Mouse (Mus musculus) midbrain, embryonic 12.5 days (tissue): ENCODE data around the gene Gm49378. TPM values are rescaled to one million over a fixed set of nuclear protein-coding genes. Genes with fewer than 3 reads are reported as not detected.

Experiments
- ATAC-seq: fragments of 200-750 bp; cut with Nextera tagmentation; 2 replicates; pipeline ENCODE4 v1.8.0; 2017; ENCODE audit warnings: low read depth, moderate TSS enrichment, moderate library complexity; ENCODE audit not compliant: low FRiP score
- H3K27ac ChIP-seq: fragments of 300-500 bp; sonication (generic); replicated peaks from 2 replicates; pipeline ENCODE4 v1.5.1; 2016; ENCODE audit warnings: mild to moderate bottlenecking
- H3K27me3 ChIP-seq: fragments of 300-500 bp; sonication (generic); 2 replicates; pipeline ENCODE4 v1.6.1; 2016; ENCODE audit warnings: mild to moderate bottlenecking
- H3K36me3 ChIP-seq: fragments of 300-500 bp; sonication (generic); 2 replicates; pipeline ENCODE4 v1.6.1; 2016
- H3K4me1 ChIP-seq: fragments of 300-500 bp; sonication (generic); 2 replicates; pipeline ENCODE4 v1.6.1; 2016
- H3K4me2 ChIP-seq: fragments of 300-500 bp; sonication (generic); replicated peaks from 2 replicates; pipeline ENCODE4 v1.6.1; 2016; ENCODE audit warnings: mild to moderate bottlenecking, moderate library complexity
- H3K4me3 ChIP-seq: fragments of 300-500 bp; sonication (generic); 2 replicates; pipeline ENCODE4 v1.5.1; 2016; ENCODE audit warnings: mild to moderate bottlenecking
- H3K9ac ChIP-seq: fragments of 300-500 bp; sonication (generic); replicated peaks from 2 replicates; pipeline ENCODE4 v1.6.1; 2016; ENCODE audit warnings: mild to moderate bottlenecking, moderate library complexity
- H3K9me3 ChIP-seq: fragments of 300-500 bp; sonication (generic); 2 replicates; pipeline ENCODE4 v1.6.1; 2016; ENCODE audit warnings: mild to moderate bottlenecking
- WGBS: fragments of 180-500 bp; shearing (Covaris S2); methylation state at CpG from one replicate; pipeline ENCODE4 v1.1.7; 2016; 5-methylcytosine and 5-hydroxymethylcytosine counted together
- polyA plus RNA-seq: library from polyadenylated mRNA; unstranded; fragments of >200 nt; fragmentation: Nextera tagmentation; extraction: Ambion mirVana; gene quantifications from 2 replicates; pipeline ENCODE4 v1.2.1, GENCODE M21; 2016

Gene Gm49378
- polyA plus RNA-seq, 1 experiment from 2014 or later, result 4.9 TPM

- H3K36me3 ChIP-seq, result peaks cover 32% of the 10 kb centered on the region
- H3K9me3 ChIP-seq, result no peaks in the 10 kb centered on the region
- peak overlapping the region; percentile 46 for H3K4me3 ChIP-seq
- H3K9ac ChIP-seq, result peak overlapping the region; percentile 63; the same call in 1 of the 2 replicates
- H3K27me3 ChIP-seq, result no peaks in the 10 kb centered on the region
- H3K27ac ChIP-seq, result no peak overlapping the region
- H3K4me1 ChIP-seq, result peaks cover 12% of the 10 kb centered on the region
- 37% methylated on average over 5 of the region's 5 CpGs for WGBS
- no peak for ATAC-seq
- peak overlapping the region; percentile 70 for H3K4me2 ChIP-seq
These were observed 53.4 kb downstream of the Gm49378 start for GRCm38 (mm10) chr14:55584303-55584701.

GRCm38 (mm10) chr14:55581981-55582681 is 55.6 kb downstream of the Gm49378 start:
- Histone ChIP-seq H3K4me2 (no peak overlapping the region), H3K4me1 (peaks cover 24% of the 10 kb centered on the region), H3K36me3 (peaks cover 25% of the 10 kb centered on the region), H3K27me3 (no peaks in the 10 kb centered on the region), H3K9ac (no peak overlapping the region), H3K9me3 (no peaks in the 10 kb centered on the region), H3K4me3 (no peak overlapping the region), H3K27ac (no peak overlapping the region)
- 79% methylated on average over 9 of the region's 9 CpGs for WGBS
- ATAC-seq, result no peak

DNA sequence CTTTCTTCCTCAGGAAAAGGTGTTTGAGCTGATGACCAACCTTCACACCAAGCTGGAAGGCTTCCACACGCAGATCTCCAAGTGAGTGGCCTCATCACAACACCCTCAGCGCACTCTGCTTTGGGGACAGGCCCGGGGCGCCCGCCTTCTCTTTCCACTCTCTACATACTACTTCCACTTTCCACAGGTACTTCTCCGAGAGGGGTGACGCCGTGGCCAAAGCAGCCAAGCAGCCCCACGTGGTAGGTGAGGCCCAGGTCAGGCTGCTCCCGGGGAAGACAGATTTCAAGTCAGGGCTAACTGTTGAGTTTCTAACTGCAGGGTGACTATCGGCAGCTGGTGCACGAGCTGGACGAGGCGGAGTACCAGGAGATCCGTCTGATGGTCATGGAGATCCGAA is 57.0 kb downstream of the Gm49378 start:
- peaks cover 21% of the 10 kb centered on the region for H3K36me3 ChIP-seq
- H3K27ac ChIP-seq, result no peak overlapping the region
- H3K4me1 ChIP-seq, result peaks cover 24% of the 10 kb centered on the region
- H3K4me3 ChIP-seq, result no peak overlapping the region
- no peaks in the 10 kb centered on the region for H3K9me3 ChIP-seq
- H3K27me3 ChIP-seq, result no peaks in the 10 kb centered on the region
- ATAC-seq, result no peak
- 95% methylated on average over 16 of the region's 16 CpGs for WGBS
- H3K9ac ChIP-seq, result no peak overlapping the region
- no peak overlapping the region for H3K4me2 ChIP-seq

DNA sequence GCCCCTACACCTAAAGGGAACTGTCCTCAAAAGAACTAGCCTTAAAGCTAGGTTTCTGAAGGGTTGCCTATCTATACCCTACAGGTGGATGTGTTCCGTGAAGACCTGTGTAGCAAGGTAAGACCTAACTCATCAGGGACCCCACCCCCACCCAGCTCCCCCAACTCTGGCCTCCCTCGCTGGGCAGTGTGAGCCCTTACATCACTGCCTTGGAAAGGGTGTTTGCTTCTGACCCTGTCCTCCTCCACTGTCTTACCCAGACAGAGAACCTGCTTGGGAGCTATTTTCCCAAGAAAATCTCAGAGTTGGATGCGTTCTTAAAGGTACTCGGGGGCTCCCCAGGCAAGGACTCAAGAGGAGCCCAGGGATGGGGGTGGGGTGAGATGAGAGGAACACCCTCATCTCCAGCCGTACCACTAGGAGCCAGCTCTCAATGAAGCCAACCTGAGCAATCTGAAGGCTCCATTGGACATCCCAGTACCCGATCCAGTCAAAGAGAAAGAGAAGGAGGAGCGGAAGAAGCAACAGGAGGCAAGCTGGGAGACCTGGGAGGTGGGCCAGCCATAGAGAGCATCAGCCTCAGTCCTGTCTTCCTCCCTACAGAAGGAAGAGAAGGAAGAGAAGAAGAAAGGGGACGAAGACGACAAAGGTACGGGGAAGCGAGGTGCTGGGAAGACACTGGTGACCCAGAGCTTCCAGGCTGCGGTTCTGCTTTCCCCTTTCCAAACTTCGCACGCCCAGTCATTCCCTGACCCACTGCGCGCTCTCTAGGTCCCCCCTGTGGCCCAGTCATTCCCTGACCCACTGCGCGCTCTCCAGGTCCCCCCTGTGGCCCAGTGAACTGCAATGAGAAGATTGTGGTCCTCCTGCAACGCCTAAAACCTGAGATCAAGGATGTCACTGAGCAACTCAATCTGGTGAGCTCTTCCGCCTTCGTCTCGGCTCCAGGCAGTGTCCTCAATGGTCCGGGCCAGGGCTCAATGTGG is 57.9 kb downstream of the Gm49378 start:
- H3K4me1 ChIP-seq, result peaks cover 19% of the 10 kb centered on the region
- peaks cover 21% of the 10 kb centered on the region for H3K36me3 ChIP-seq
- H3K9me3 ChIP-seq, result no peaks in the 10 kb centered on the region
- WGBS, result 85% methylated on average over 23 of the region's 23 CpGs
- no peak for ATAC-seq
- no peak overlapping the region for H3K9ac ChIP-seq
- no peaks in the 10 kb centered on the region for H3K27me3 ChIP-seq
- no peak overlapping the region for H3K27ac ChIP-seq
- no peak overlapping the region for H3K4me2 ChIP-seq
- no peak overlapping the region for H3K4me3 ChIP-seq

Other genes starting within 250 kb of the Gm49378 start
- gene Dhrs4, start 159.1 kb downstream of the Gm49378 start, polyA plus RNA-seq, result 38.2 and 39.6 TPM in 2 replicates
- gene Carmil3, start 147.2 kb downstream of the Gm49378 start, polyA plus RNA-seq, result 13.8 and 14.8 TPM in 2 replicates
- 0.42 and 0.79 TPM in 2 replicates for gene Cpne6, start 127.5 kb downstream of the Gm49378 start, polyA plus RNA-seq
- not detected in 2 replicates for gene Nrl, start 112.9 kb downstream of the Gm49378 start, polyA plus RNA-seq
- 16.8 and 22.0 TPM in 2 replicates for gene Pck2, start 97.6 kb downstream of the Gm49378 start, polyA plus RNA-seq
- 113 and 117 TPM in 2 replicates for gene Dcaf11, start 77.9 kb downstream of the Gm49378 start, polyA plus RNA-seq
- not detected in 2 replicates for gene A730061H03Rik, start 77.5 kb downstream of the Gm49378 start, polyA plus RNA-seq
- gene Fitm1, start 62.3 kb downstream of the Gm49378 start, polyA plus RNA-seq, result 0.24 TPM in 1 of 2 replicates, not detected in the other
- gene Psme1, start 59.8 kb downstream of the Gm49378 start, polyA plus RNA-seq, result 122 and 127 TPM in 2 replicates
- 6.4 and 6.7 TPM in 2 replicates for gene Emc9, start 52.6 kb downstream of the Gm49378 start, polyA plus RNA-seq
- 192 and 215 TPM in 2 replicates for gene Psme2, start 46.8 kb downstream of the Gm49378 start, polyA plus RNA-seq
- 20.0 and 20.5 TPM in 2 replicates for gene Rnf31, start 46.2 kb downstream of the Gm49378 start, polyA plus RNA-seq
- 9.4 and 11.5 TPM in 2 replicates for gene Irf9, start 34.3 kb downstream of the Gm49378 start, polyA plus RNA-seq
- gene Rec8, start 19.9 kb downstream of the Gm49378 start, polyA plus RNA-seq, result 6.6 and 7.3 TPM in 2 replicates
- gene Ipo4, start 1.9 kb downstream of the Gm49378 start, polyA plus RNA-seq, result 78.5 and 85.4 TPM in 2 replicates
- gene Tm9sf1, start 5.9 kb upstream of the Gm49378 start, polyA plus RNA-seq, result 64.0 and 66.1 TPM in 2 replicates
- gene Tssk4, start 12.3 kb upstream of the Gm49378 start, polyA plus RNA-seq, result 0.63 and 0.80 TPM in 2 replicates
- 63.8 and 67.2 TPM in 2 replicates for gene Mdp1, start 22.6 kb upstream of the Gm49378 start, polyA plus RNA-seq
- 56.4 and 64.8 TPM in 2 replicates for gene Gmpr2, start 34.0 kb upstream of the Gm49378 start, polyA plus RNA-seq
- 515 and 554 TPM in 2 replicates for gene Nedd8, start 34.2 kb upstream of the Gm49378 start, polyA plus RNA-seq
- gene Tinf2, start 43.9 kb upstream of the Gm49378 start, polyA plus RNA-seq, result 53.5 and 55.4 TPM in 2 replicates
- 0.56 and 0.59 TPM in 2 replicates for gene Tgm1, start 76.0 kb upstream of the Gm49378 start, polyA plus RNA-seq
- gene Rabggta, start 84.4 kb upstream of the Gm49378 start, polyA plus RNA-seq, result 34.7 and 35.3 TPM in 2 replicates
- gene Dhrs1, start 107.8 kb upstream of the Gm49378 start, polyA plus RNA-seq, result 64.8 and 65.9 TPM in 2 replicates
- 44.1 and 45.9 TPM in 2 replicates for gene Nop9, start 107.8 kb upstream of the Gm49378 start, polyA plus RNA-seq
- not detected in 2 replicates for gene Cideb, start 120.6 kb upstream of the Gm49378 start, polyA plus RNA-seq
- gene Ltb4r2, start 123.5 kb upstream of the Gm49378 start, polyA plus RNA-seq, result 0.24 and 0.41 TPM in 2 replicates
- gene Ltb4r1, start 128.1 kb upstream of the Gm49378 start, polyA plus RNA-seq, result 0.13 TPM in 1 of 2 replicates, not detected in the other
- gene Adcy4, start 146.2 kb upstream of the Gm49378 start, polyA plus RNA-seq, result 6.6 and 7.9 TPM in 2 replicates
- gene Ripk3, start 151.0 kb upstream of the Gm49378 start, polyA plus RNA-seq, result 5.3 and 8.3 TPM in 2 replicates
- gene Nfatc4, start 185.2 kb upstream of the Gm49378 start, polyA plus RNA-seq, result 20.2 and 24.0 TPM in 2 replicates
- gene Nynrin, start 216.1 kb upstream of the Gm49378 start, polyA plus RNA-seq, result 27.6 and 28.0 TPM in 2 replicates
- 0.12 and 0.15 TPM in 2 replicates for gene Cbln3, start 246.5 kb upstream of the Gm49378 start, polyA plus RNA-seq
- 21.5 and 22.4 TPM in 2 replicates for gene Khnyn, start 247.1 kb upstream of the Gm49378 start, polyA plus RNA-seq